Mouse (Mus musculus): ENCODE measurements around the gene Slc7a11. TPM values are rescaled to one million over a fixed set of nuclear protein-coding genes. Genes with fewer than 3 reads are reported as not detected.

Gene Slc7a11
- total RNA-seq, 2 experiments from 2014 or later, result 24.4 to 29.0 TPM

DNA sequence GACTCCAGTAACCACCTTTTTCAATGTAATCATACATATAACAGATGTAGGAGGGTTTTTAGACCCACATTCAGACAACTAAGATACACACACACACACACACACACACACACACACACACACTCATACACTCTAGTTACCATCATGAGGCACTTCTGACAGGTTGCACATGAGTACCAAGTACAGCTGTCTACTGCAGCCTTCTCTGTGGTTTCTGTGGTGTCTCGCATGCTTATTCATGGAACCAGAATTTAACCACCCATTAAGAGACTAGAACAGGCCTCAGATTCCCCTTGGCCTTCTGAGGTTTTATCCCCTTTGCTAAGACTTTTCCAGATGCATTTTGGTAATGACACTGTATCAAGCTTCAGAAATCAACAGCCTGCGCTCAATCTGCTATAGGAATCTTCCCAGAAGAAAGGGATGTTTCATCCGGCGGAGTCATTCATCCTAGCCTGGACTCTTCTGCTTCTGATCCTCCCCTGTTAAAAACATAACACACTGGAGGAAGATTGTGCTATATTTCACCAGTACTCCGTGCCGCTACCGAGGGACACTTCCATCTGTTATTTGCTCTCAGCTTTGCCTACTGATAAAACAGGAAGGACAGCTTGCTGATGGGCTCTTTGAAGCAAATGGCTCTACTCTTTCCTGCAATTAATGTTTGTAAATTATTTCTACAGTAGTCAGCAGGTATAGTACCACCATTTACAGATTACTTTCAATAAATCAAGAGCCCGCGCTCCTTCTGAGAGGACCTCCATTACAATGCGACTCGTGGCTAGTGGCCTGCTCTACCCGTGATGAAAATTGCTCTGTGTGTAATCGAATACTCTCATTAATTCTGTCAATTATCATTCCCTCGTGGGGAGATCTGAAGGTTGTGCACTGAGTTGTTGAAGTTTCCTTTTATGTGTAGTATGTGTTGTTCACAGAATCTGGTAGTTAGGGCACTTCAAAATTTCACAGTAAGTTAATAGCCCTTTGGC is 135.8 kb downstream of the Slc7a11 start:
- no peak for DNase-seq (ENCODE audit: low spot score in 2 of 2)

DNA sequence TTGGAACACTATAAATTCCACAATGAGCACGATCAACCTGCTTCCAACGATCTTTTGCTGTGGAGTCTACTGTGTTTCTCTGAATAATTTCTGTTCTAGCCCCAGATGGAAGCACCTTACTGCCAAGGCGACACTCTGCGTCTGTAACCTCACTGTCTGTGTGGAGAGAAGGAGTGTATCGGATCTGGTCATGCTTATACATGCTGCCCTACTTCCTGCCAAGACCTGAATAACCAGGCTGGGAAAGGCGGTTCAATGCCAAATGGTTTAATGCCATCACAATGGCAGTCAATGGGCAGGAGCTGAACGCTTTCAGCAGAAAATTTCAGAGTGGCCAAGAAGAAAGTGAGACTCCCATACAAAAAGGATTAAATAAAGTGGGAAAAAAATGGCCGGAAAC is 137.1 kb downstream of the Slc7a11 start:
- no peak for DNase-seq (ENCODE audit: low spot score in 2 of 2)

DNA sequence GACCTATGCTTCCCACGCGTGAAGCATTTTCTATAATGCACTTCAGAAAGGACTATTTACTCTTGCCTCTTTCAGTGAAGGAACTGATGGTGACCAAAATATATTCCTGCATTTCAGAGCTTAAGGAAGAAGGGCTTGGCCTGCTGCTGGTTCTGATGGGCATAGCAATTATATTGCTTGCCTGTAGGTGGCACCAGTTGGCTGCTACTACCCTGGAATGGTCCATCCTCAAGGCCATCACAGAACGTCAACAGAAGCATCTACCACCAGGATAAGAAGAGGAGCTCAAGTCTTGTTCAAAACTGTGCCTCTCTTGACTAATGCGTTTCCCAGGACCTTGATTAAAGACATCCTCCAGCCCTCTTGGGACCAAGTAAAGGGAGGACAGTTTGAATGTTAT is 139.3 kb downstream of the Slc7a11 start:
- DNase-seq (ENCODE audit: low spot score in 2 of 2), result peak; percentile 21 to 38

DNA sequence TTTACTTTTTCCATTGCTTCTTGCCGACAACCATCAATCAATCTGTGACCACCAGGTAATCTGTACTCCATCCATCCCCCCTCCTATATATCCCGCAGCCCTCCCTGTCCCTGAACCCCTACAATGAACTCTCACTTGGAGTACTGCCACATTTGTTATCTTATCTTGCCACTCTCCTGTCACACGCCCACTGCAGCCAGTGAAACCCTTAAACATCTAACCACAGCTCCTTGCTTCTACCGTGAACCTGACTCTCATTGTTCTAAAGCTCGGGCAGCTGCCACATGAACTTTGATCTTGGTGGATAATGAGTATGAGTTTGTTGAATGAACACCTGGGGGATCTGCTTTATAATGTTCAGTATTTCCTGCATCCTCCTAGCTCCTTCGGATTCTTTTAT is 140.8 kb downstream of the Slc7a11 start:
- no peak for DNase-seq (ENCODE audit: low spot score in 2 of 2)

DNA sequence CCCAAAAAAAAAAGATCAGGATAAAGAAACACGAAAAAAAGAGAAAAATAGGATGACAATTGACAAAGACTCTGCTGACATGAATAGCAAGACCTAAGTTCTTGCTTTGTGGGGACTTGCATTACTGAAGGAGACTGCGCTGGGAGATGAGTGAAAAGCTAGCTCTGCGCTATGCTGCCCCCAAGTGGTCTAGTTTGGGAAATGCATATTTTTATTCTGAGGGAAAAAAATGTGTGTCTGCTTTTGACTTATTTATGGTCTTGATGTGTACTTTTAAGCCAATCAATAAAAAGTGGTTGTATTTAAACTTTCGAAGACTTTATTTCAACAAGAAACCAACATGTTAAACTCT is 142.5 kb downstream of the Slc7a11 start:
- peak; percentile 58 to 76 for DNase-seq (ENCODE audit: low spot score in 2 of 2)

DNA sequence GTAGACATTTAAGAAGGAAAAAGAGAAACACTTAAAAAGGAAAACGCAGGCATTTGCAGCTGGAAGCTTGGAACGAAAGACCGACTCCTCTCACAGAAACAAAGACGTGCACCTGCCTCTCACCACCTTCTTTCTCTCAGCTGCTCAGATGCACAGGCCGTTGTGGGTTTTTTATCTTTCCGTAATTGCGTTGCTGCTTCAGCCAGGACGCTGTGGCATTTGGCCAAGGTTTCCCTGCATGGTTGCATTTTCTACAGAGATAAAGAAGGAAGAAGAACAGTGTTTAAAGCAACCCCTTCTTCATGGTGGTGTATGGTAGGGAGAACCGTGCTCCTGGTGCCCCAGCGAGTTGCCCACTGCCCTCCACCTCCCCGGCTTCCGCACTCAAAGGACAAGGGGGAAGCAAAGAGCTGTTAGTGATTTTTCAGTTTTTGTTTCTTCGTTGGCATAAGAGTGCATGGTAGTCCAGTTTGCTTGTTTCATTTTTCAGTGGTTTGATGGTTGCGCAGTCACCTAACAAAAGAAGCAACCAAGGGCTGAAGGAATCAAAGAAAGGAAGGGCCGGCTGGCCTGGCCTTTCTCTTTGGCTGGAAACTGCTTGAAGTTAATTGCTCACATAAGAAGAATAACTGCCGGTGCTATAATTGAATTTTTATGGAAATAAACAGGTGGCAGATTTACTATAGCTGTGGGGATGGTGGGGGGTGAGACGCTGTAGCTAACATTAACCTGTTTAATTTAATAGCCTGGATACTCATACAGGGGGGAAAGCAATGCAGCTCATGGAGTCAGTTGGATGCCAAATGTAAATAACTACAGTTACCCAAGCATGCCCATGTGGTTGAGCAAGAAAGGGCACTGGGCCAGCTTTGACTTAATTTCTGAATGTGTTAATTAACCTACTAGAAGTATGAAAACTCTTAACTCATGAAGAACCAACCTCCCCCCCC is 143.1 kb downstream of the Slc7a11 start:
- no peak for DNase-seq (ENCODE audit: low spot score in 2 of 2)

DNA sequence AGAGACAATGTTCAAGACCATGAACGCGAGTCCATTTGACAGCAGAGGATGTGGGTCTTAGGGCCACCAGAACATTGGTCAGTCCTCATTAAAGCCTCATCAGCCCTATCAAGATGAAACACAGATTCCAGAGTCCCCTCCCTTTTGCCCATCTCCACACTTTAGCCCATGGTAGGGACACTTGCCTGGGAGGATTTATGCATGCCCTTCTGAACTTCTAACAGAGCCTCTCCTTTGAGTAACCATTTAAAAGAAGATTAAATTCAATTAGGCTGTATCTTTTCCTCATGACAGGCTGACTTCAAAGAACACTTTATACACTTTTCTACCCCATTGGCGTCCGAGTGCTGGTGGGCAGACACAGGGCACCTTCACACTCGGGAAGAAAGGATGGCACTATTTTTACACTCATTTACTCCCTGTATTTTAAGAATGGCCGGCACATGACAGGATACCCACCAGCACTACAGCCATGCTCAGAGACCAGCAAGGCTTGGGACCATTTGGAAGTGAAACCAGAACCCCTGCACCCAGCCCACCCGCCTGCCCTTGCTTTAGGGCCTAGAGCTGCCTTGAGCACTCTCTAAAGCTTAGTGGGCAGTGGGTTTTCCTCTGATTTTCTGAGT is 144.9 kb downstream of the Slc7a11 start:
- DNase-seq (ENCODE audit: low spot score in 2 of 2), result no peak

DNA sequence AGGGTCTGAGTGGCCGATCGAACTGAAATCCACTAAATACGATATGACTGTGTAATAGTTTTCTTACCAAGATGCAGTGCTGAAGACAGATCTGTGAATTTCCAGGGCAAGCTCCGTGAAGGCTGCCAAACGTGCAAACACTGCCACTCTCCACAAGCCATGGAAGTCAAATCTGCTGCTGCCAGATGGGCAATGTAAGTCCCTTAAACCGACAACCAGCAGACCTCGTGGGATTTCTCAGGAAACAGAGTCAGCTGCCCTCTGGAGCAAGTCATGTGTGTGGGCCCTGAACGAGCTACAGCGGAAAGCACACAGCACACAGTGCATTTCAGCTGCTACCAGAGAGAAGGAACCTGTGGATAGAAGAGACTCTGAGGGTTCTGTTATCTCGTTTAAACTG is 146.5 kb downstream of the Slc7a11 start:
- DNase-seq (ENCODE audit: low spot score in 2 of 2), result no peak

DNA sequence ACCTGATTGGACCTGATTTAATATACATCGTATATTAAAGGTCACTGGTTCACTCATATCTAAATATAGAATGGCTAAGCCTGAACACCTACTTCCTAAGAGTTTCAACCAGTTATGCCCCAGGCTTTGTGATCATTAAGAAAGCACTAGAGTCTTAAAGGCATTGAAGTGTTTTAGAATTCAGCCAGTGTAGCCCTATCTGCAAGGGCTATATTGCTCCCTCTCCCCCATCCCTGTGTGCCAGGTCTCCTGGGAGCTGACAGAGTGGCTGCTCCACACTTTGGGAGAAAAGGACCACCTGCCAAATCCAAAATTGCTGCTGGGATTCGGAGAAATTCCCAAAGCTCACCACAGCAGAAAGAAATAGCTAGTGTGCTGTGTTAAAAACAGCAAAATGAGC is 168.4 kb downstream of the Slc7a11 start:
- no peak for DNase-seq (ENCODE audit: low spot score in 2 of 2)

DNA sequence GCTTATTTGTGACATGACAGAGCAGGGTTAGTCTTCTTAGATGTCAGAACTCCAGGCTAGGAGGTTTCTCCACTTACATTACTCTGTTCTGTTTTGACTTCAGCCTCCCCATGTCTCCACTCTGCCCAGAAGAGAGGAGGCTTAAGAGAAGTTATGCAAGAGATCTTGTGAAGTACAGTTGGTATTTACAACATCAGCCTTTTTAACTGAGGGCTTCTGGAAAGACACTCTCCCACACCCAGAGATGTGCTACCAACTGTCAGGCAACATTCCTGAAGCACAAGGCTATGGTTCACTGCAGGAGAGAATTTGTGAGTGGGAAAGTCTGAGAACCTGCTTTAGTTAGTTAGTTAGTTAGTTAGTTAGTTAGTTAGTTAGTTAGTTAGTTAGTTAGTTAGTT is 171.2 kb downstream of the Slc7a11 start:
- DNase-seq (ENCODE audit: low spot score in 2 of 2), result no peak

DNA sequence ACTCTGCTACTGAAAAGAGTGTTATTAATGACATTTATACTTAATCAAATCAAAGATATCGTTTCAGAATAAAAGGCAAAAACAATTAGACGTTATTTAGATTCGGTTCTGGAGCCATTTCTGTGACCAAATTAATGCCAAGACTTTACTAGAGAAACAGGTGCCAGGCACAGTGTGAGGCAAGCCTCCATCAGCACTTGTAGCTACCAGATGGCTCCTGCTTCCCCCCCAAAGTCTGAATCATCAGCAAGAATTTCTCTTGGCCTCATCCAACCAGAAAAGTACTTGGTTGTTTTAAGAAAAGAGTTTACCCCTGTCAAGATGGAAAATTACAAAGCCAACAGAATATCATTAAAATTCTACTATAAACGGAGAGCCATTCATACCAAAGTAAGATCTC is 173.7 kb downstream of the Slc7a11 start:
- peak; percentile 39 to 45 for DNase-seq (ENCODE audit: low spot score in 2 of 2)

DNA sequence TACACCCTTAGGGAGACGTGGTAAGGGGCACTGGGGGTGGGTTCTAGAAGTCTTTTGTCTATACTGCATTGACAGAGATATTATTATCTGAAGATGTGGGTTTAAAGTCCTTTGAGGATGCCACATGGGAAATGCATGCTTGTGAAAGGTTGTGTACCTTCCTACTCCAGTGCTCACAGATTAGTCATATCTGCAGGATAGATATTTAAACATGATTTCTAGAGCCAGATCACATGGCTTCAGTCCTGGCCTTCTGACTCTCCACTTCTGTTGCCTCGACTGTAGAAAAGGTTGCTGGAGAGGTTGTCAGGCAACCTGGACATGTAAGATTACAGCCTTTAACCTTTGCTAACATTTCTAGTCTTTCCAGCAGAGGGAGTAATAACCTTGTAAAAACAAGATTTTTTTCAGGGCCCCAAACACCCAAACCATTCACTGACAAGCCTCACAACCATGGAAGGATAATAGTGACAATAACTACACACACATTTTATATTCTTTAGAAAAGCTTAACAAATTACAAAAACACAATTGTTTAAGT is 180.8 kb downstream of the Slc7a11 start:
- no peak for DNase-seq (ENCODE audit: low spot score in 2 of 2)

DNA sequence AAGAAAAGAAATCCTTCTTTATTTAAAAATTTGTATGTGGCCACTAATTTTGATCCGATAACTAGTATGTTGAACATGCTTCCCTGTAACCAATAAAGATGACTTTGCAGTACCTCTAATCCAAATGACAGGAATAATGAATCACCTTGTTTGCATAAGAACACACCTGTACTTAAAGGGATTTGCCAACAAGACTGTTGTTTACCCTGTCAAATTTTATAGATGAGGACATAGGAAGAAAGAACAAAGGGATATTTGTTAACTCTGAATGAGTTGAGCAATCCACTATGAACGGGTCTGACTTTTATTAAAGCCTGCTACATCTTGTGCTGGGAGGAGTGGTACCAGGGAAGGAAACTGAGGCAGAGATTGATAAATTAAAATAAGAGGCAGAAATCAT is 181.3 kb downstream of the Slc7a11 start:
- DNase-seq (ENCODE audit: low spot score in 2 of 2), result no peak

DNA sequence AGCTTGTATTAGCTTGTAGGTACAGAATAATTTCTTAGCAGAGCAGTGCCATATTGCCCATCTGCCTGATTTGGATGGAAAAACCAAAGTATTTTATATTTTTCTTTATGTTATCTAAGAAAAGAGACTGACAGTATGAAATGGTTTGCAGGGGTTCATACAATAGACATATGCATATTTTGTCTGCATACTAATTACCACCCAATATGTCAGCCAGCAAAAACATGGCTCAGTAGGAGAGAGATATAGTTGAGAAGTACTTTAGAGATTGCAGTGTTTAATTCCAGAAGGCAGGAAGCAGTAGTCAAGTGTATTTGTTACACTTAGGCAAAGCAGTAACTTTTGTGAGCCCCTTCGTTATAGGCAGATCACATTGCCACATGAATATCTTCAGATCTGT is 182.7 kb downstream of the Slc7a11 start:
- no peak for DNase-seq (ENCODE audit: low spot score in 2 of 2)

DNA sequence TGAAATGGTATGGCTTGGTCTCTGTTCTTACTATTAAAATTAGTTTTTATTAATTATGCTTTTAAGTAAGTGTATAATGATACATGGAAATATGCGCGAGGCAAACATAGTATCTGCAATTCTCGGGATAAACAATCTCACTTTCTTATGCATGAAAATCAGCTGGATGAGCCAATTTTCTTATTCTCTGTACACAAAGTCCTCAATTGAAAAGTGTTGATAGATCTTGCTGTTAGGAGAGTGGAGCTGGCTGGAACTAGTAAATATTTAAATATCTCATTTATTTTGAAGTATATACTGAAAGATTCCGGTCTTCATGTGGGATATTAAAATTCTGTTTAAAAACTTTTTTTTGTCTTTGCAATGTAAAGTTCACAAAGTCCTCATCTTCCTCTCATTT is 184.6 kb downstream of the Slc7a11 start:
- no peak for DNase-seq (ENCODE audit: low spot score in 2 of 2)

DNA sequence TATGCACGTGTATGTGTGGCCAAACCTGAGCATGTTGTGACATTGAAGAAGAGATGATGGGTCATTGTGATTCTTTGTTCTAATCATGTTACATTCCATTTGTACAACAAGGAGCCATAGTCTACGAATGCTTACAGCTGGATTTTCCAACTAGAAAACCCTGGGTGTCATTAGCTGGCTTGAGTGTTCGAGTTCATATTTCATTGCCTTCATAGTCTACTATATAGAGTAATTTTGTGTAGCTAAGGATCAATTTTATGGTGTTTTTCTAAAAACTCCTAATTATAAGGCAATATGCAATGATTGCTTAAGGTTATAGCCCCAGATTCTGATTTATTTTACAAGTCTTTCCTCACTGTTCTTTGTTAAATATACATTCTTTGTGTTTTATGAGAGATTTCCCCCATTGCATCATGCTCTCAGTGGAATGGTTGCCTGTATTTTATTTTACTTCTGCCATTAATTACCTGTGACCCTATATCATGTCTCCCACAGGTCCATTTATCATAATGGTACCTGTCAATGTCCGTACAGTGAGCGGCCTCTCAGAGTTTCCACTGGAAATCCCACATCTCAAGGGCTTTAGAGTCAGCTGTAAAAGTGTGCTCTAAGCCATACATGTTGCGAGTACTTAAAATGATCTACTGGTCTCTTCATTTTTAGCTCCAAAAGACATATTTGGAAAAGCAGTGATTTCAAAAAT is 193.7 kb downstream of the Slc7a11 start:
- DNase-seq (ENCODE audit: low spot score in 2 of 2), result no peak

DNA sequence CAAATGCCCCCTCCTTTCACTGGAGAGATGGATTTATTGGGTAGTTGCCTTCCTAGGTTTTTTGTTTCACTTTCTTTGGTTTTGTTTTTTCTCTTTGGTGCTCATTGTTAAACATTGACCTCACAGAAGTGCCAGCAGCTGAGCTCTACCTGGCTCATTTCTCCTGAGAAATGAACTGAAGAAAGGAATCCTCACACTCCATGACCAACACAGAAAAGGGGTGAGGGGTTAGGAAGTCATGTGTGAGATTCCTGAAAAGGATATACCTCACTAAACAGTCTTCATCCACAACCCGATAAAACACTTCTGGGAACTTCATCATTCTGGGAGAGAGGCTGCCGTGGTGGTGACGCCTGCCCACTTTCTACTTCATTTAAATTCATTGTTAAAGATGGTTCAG is 207.4 kb downstream of the Slc7a11 start:
- DNase-seq (ENCODE audit: low spot score in 2 of 2), result no peak

DNA sequence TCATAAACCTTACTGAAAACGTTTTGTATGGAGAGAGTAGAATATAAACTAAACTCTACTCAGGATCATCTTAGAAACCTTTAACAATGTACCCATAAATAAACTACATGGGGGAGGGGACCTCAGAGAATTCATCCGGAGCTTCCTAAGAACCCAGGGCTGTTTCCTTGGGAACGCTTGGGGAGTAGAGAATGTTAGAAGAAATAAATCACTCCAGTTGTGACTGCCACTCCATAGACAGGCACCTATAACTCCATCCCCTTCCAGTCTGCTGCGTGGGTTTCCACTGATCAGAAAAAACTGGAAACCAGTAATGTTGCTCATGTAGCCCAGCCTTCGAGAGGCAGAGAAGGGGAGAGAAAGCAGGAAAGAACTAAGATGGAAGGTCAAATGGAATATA is 210.3 kb downstream of the Slc7a11 start:
- no peak for DNase-seq (ENCODE audit: low spot score in 2 of 2)

DNA sequence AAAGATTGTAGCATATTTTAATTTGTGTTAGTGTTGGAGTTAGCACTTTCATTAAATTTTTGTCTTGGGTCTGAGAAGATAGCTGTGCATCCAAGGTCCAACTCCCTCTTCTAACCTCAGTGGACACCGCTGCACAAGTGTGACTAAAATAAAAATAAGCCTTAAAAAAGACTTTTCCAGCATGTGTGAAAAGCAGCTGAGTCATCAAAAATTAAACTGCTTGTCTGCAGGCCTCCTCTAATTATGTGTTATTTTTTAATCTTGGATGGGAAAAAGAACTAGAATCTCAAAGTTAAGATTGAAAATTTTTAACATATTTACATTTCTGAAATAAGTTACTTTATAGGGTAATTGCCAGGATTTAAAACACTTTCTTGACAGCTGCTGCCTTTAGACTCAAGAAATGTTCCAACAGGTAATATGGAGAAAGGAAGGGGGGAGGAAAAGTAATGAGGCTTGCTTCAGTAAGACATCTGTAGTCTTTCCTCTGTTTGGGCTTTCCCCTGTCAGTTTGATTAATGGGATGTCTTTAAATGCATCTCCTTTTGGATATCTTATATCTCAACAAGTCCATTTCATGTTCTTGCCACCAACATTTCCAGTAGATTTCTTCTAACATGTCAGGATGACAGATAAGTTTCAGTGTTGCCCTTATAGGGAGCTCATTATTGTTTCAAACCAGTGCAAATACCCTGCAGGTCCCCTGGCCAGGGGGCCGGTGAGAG is 218.9 kb downstream of the Slc7a11 start:
- no peak for DNase-seq (ENCODE audit: low spot score in 2 of 2)

DNA sequence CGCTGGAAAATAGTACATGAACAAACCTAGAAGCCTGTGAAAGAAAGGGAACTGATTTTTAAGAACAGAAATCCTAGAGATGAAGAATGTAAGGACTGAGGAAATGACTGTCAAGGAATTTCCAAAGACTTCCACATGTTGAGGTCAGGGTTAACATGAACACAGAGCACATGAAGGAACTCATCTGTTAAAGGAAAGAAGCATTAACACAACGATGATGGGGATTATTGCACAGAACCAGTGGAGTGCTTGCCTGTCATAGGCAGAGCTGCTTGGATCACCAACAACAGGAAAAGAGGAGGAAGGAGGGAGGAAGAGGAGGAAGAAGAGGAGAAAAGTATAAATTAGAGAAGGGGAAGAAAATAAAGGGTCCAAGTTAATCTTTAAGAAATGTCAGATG is 223.0 kb downstream of the Slc7a11 start:
- no peak for DNase-seq (ENCODE audit: low spot score in 2 of 2)

Measured in left cerebral cortex, adult 18-20 months (tissue).